Mouse (Mus musculus) kidney, postnatal 10 days (tissue): Measurements from ENCODE around the gene Alpk1.

Source experiments
- DNase-seq: peaks from one replicate; pipeline ENCODE4 v3.0.0; 2021; ENCODE audit warnings: mixed read lengths

The Alpk1 gene

GRCm38 (mm10) chr3:127627151-127627955 lies 153.0 kb downstream of the Alpk1 start:
- no peak for DNase-seq

DNA sequence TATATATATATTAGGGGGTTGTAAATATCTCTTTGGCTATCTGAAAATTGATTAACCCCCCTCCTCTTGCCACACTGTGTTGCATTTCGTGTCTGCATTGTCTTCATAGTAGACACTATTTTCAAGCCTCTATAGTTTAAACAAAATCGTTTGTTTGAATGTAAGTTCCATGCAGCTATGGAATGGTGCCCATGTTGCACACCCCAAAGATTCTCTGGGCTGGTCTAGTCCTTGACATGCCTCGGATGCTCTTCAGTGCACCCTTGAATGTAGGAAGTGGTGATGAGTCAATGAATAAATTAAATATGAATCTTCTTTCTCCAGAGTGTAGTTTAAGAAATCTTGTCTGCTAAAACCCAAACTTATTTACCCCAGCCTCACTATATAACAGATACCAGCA lies 153.8 kb downstream of the Alpk1 start:
- DNase-seq: no peak

- no peak for DNase-seq
Measured at GRCm38 (mm10) chr3:127625701-127626399, 154.5 kb downstream of the Alpk1 start.

GRCm38 (mm10) chr3:127625296-127625695 lies 155.0 kb downstream of the Alpk1 start:
- DNase-seq: peak; percentile 84
